Mouse (Mus musculus) gonadal fat pad, adult 2 months (tissue): ENCODE measurements around the gene Dlg2. TPM values are rescaled to one million over a fixed set of nuclear protein-coding genes. Genes with fewer than 3 reads are reported as not detected.

Experiments
- DNase-seq: peaks from one replicate; pipeline ENCODE4 v3.0.0-alpha.2; 2012; ENCODE audit warnings: low read depth
- polyA plus RNA-seq: library from polyadenylated mRNA; depleted of rRNA; stranded (reverse); fragments of >200 nt; gene quantifications from 2 replicates; pipeline ENCODE4 v1.2.3, GENCODE M21; 2012

The Dlg2 gene
- polyA plus RNA-seq, 1 experiment = 1.6 TPM

DNA sequence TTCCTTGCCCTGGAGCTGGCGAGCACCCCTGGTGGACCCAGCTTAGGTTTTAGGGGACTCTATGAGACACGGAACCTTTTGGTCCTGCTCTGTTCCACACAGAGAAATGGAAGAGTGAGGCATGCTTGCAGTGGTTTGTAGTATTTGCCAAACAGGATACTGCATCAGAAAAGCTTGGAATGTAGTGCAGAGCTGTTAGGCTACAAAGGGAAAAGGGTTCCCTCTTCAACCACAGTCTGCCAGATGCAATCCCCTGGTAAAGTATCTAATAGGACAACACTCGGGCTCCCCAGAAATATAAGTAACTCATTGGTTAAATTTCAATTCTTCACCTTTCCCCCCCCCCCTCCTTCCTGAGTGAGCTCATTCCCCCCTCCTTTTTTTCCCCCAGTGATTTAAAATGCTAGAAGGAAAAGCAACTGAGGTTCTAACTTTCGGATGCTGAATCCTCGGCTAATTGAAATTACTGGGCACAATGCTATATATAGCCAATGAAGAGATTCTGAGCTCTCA is 613.9 kb downstream of the Dlg2 start:
- DNase-seq = no peak

DNA sequence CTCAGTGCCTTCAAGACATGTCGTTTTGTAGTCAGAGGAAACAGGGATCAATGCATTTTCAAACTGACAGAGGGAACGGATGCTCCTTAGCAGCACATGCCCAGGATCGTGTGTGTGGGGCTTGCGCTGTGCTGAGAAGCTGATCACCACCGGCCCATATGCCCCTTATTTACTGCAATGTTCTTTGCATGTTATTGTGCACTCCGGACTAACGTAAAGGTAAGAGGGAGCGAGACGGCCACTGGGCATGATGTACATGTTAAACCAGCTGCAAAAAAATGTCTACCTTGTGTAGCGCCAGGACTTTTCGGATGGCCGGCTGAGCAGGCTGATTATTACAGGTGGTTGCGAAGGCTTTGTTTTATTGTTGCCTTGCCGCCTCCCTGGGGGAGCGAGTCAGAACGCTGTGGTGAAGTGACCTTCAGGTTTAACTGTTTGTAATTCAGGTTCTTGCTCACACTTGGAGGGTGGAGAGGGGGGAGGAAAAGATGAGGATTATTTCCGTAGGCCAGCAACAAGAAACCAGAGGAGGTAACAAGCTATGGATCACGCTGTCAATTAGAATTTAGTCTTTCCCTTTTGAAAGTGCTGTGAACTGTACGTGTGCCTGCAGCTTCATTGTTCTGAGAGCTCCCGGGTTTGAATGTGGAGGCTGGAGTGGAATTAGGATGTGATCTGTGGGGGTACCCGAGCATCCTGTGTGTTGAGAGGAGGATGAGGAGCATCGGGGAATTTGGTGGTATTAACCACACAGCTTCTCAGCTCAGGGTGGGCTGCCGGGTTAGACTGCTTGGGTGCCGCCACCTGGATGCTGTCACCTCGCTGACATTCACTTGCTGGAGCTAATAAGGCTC is 614.6 kb downstream of the Dlg2 start:
- no peak for DNase-seq

DNA sequence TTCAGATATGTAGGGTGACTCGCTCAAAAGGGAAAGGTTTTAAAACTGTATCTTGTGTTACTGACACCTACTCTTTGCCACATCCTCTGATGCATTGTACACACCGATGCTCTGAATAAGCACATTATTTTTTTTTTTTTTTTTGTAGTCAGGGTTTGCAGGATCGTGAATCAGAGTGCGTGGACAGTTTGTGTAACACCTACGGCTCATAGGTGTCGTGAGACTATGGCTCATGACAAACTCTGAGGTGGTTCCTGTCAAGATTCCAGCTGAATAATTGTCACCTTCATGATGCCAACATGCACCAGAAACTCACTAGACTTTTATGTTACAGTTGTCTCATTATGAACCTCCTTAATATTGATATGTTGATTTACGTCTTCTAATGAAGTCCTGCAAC is 620.0 kb downstream of the Dlg2 start:
- no peak for DNase-seq

DNA sequence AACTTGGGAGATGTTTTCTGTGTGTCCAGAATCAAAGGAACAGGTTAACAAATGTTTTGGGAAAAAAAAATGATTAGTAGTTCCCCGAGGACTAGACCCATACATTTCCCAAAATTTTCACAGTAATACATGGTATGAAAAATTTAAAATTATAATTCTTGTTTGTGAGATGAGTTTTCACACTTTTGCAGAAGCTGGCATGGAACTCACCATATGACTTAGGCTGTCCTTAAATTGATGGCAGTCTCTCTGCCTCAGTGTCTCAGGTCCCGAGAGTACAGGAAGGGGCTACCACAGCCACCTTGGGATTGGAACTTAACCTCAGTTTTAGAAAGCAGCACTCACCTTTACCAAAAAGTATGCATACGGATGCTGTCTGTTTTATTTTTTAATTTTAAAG is 622.0 kb downstream of the Dlg2 start:
- DNase-seq = no peak

- DNase-seq = no peak
These were observed 633.1 kb downstream of the Dlg2 start for GRCm38 (mm10) chr7:91109575-91109974.

- DNase-seq = no peak
These were observed 655.7 kb downstream of the Dlg2 start for GRCm38 (mm10) chr7:91132128-91132527.

- DNase-seq = no peak
These were observed 677.6 kb downstream of the Dlg2 start for GRCm38 (mm10) chr7:91154096-91154495.

DNA sequence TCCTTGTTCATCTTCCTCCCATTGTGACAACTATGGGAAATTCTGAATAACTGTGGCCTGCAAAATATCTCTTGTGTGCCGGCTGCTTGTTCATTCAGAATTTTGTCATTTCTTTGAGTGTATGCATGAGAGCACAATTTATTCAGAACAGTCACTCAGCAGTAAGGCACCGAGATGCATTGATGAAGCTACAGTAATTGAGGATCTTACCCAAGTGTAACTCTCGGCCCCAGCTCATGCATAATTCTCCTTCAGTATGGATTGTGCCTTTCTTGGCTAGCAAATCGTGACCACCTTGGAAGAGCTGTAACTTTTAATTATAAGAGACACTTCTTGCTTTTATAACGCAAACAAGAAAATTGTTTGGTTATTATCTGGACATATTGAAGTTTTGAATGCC is 682.7 kb downstream of the Dlg2 start:
- no peak for DNase-seq

DNA sequence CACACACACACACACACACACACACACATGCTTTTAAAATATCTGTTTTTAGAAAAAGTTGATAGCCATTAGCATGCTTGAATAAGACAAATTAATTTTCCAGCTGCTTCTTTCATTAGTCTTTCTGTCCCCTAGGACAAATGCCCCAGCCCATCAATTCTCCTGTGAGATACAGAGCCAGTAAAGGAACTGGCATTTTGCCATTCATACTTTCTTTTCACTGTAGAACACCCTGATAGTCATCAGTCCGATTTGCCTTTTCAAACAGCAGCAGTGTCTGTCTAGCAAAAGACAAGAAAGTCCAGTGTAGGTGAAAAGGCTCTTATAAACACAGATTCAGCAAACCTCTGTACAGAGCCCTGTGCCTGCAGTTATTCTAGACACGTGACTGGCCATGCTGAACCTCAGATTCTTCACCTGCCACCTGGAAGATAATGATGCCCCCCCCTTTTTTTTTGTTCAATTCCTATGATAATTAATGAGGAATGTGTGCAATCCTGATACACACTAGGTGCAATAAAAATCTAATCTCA is 685.2 kb downstream of the Dlg2 start:
- DNase-seq = no peak

GRCm38 (mm10) chr7:91173560-91173959 is 697.1 kb downstream of the Dlg2 start:
- no peak for DNase-seq

DNA sequence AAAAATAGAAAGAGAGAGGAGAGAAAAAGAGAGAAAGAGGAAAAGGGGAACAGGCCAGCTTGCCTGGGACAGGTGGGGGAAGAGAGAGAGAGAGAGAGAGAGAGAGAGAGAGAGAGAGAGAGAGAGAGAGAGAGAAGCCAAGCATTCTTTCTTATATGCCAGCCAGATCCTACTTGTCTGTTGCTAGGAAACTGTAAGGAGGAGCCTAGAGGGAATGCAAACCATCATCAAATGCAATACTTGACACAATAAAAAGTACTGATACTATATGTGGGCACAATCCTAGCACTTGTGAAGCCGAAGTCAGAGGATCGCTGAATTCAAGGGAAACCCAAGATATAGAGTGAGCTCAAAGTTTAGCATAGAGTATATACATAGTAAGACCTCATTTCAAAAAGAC is 711.7 kb downstream of the Dlg2 start:
- no peak for DNase-seq

DNA sequence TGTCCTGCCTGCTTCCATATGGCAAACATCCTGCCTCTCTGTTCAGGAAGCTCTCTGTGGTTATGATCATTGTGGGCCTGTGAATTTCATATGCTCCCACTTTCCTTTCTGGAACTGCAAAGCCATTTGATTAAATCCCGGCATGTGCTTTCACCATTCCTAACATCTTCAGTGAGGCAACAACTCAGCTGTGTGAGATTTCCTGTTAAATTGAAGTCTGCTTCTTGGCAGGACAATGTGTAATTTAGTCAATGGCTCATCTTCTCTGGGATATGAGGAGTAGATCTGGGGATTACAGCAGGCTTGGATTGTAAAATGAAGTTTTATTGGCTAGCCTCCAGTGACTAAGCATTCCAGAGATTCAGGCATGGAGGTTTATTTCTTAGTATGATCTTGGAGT is 722.9 kb downstream of the Dlg2 start:
- DNase-seq = no peak

DNA sequence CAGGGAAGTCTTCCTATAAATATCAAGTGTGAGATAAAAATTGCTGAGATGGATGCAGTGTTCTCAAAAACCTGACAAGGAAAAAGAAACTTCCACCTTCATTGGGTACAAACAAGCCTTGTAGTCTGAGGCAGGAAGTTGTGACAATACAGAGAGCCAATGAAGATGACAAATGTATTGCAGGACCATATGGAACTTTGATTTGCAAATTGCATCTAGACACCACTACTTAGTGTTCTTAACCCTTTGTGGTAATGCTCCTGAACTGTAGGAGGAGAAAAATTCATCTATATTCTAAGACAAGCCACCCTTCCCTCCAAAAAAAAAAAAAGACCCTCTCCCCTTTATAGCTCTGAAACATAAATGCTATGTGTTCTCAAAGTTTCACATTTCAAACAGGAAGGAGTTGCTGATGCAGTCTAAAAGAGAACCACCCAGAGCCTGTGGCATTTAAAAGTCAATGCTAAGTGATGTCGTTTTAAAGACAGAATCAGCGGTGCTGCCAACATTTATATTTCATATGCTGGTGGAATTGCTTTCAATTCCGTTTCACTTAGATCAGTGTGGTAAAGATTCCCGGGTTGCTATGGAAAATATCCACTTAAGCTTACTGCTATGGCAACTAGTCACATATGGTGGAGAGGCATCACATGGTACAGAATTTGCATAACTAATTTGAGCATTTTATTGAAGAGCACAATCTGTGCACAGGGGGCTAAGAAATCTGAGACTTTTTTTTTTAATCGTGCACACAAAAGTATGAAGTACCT is 731.8 kb downstream of the Dlg2 start:
- no peak for DNase-seq

- DNase-seq = no peak
These were observed 732.5 kb downstream of the Dlg2 start for GRCm38 (mm10) chr7:91208973-91209372.

DNA sequence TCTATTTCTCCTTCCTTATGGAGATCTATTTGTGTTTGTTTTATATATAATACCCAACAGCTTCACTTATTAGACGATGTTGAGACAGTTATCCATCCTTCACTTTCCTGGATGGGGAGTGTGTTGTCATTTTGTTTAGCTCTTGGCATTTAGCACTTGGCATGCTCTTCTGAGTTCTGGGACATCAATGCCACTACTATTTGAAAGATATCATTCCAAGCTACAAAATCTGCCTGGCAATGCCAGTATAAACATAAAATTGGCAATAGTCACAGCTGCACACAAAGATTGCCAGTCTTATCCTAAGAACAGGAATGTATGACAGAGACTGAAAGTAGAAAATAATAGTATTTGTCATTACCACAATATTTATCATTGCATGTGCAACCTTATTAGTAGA is 735.8 kb downstream of the Dlg2 start:
- no peak for DNase-seq

DNA sequence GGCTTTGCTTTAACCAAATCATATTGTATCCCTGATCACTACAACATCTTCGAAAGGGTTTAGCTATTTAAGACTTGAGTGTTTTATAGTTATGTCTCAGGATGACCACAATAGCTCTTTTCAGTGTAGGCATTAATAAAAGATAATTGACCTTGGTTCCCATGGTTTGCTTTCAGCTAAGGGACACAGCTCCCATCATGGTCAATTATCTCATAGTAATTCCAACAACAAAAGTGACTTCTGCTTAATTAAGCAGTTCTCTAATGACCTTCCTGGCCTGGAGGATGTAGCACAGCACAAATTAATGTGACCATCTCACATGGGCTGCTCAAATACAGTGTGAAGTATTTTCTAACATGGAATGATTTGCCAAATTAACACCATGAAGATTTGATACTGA is 738.4 kb downstream of the Dlg2 start:
- no peak for DNase-seq

- DNase-seq = no peak
These were observed 742.0 kb downstream of the Dlg2 start for GRCm38 (mm10) chr7:91218321-91218987.

- DNase-seq = peak; percentile 1
These were observed 750.0 kb downstream of the Dlg2 start for GRCm38 (mm10) chr7:91226442-91226841.

- DNase-seq = no peak
These were observed 765.2 kb downstream of the Dlg2 start for GRCm38 (mm10) chr7:91241718-91242117.

DNA sequence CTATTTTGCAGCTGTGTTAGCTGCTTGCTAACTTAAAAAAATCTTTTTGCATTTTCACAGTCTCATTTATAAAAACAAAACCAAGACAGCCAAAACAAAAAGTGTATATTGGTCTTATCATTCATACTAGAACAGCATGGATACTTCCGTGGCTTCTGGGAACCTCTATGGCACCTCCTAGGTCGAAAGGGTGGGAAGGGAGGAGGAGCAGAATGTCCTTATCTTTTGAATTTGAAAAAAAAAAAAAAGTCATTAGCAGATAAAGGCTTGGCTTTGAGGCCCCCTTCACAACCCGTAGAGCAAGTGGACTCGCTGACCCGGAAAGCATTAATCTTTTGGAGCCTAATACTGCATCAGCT is 785.2 kb downstream of the Dlg2 start:
- no peak for DNase-seq

- DNase-seq = no peak
These were observed 785.8 kb downstream of the Dlg2 start for GRCm38 (mm10) chr7:91262031-91262951.
